Mouse (Mus musculus): ENCODE results near the gene Olfr736. TPM values are rescaled to one million over a fixed set of nuclear protein-coding genes. Genes with fewer than 3 reads are reported as not detected.

Olfr736 gene
- not detected in 2 replicates for total RNA-seq (2015; ENCODE audit: low replicate concordance)
- not detected in 2 replicates for total RNA-seq (2017; ENCODE audit: low replicate concordance)

DNA sequence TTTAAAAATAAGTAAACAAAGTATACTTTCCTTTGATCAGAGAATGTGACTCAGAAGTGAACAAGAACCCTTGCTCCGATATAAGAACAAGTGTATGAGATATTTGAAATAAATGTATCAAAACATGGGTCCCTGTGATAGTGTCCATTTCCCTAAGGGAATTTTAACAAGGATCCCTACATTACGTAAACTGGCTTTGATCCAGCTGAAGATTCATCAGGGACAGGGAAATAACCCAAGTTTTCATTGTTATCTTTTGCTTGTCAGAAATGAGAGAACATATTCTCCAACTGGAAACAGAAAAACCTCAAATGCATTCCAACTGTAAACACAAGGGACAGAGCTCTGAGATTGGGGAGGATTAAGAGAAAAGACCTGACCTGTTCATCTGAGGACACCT, at the start of gene Olfr736:
Olfr736 (plus strand) TSS at position 301 of the 400 bp plus-strand sequence.
- ATAC-seq (replicated peaks; ENCODE audit: low FRiP score, poor library complexity, severe bottlenecking): no peak

GRCm38 (mm10) chr14:50348796-50349195, 32.2 kb upstream of the Olfr736 start, which contains the start of gene Olfr735:
TSS of gene Olfr735 (minus strand) at chr14:50348872.
- ATAC-seq (replicated peaks; ENCODE audit: low FRiP score, poor library complexity, severe bottlenecking): no peak

DNA sequence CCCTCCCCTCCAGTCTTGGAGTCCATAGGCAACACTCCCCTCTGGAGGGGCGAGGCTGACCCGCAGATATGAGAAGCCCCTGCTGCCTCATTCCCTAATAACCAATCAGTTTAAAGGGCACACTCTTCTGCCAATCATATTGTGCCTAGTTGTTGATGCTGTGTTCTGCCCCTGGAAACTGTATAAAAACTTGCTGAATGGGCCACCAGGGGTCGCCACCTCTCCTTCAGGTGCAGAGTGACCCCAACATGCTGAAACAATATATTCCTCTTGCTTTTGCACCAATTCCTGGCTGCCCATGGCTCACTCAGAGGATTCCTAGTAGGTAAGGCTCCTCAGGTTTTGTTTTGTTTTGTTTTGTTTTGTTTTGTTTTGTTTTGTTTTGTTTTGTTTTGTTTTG, 28.5 kb upstream of the Olfr736 start:
- no peak for ATAC-seq (replicated peaks; ENCODE audit: low FRiP score, poor library complexity, severe bottlenecking)

DNA sequence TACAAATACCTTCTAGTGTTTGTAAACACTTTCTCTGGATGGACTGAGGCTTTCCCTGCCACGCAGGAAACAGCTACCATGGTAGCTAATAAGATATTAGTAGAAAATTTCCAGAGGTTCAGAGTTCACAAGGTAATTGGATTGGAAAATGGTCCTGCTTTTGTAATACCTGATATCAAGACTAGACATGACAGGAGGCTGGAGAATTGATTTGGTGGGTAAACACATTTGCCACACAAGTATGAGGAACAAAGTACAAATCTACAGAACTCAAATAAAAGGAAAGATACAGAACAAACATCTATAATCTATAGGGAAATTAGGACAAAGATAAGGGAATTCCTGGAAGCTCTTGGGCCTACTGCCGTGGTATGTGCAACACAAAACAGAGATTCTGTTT, 24.2 kb upstream of the Olfr736 start:
- no peak for ATAC-seq (replicated peaks; ENCODE audit: low FRiP score, poor library complexity, severe bottlenecking)

DNA sequence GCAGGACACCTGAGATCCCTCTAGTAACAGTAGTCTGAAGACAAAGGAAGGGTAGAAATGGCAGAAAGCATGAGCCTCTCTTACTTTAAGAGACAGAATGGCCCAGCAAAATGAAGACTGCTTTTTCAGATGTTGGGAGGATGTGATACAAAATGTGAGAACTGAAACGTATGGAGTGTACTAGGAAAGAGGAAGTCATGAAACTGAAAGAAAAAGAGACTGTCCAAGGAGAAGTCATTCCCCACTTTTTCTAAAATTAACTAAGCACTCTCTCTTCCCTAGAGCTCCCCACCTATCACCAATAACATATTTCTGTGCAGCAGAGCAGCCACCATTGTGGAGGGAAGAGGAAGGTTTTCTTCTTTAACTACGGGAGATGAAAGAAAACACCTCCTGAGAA, 23.4 kb upstream of the Olfr736 start, which contains the start of gene Tlr11:
Tlr11 (plus strand) TSS at position 322 of the 400 bp plus-strand sequence.
- no peak for ATAC-seq (replicated peaks; ENCODE audit: low FRiP score, poor library complexity, severe bottlenecking)

DNA sequence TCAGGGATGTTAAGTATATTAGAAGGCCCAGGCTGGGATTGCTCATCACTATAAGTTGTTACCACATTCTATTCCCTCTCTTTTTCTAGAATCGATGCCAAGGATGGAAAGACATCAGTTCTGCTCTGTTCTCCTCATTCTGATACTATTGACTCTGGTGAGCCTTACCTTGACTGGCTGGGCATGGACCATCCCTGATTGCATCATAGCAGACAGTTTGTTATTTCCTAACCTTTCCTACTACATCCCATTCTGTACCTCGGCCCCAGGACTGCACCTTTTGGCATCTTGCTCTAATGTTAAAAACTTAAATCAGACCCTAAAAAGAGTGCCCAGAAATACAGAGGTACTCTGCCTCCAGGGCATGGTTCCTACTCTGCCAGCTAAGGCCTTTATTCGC, 20.5 kb upstream of the Olfr736 start:
- no peak for ATAC-seq (replicated peaks; ENCODE audit: low FRiP score, poor library complexity, severe bottlenecking)

- ATAC-seq (replicated peaks; ENCODE audit: low FRiP score, poor library complexity, severe bottlenecking): no peak
These were observed 17.4 kb upstream of the Olfr736 start for GRCm38 (mm10) chr14:50363561-50363960.

GRCm38 (mm10) chr14:50407268-50407667, 26.3 kb downstream of the Olfr736 start, which contains the start of gene Olfr738:
TSS of gene Olfr738 (plus strand) at chr14:50407568.
- no peak for ATAC-seq (replicated peaks; ENCODE audit: low FRiP score, poor library complexity, severe bottlenecking)

DNA sequence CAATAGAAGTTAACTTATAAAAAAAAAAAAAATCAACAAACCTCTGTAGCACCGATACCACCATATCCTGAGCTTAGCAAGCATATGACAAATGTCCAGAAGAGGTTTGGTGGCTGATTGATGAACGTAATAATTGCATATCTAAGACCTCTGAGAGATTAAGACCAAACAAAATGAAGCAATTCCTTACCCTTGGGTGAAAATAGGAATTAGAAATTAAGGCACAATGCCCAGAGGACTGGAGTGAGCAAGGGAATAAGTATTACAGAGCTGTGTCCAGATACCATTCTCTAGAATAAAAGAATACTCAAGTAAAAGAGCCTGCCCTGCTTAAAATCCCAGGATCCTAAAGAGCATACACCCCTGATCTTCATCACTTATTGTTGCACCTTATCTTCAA, 37.4 kb downstream of the Olfr736 start, which contains the start of gene Olfr739:
Olfr739 (plus strand) TSS at position 301 of the 400 bp plus-strand sequence.
- no peak for ATAC-seq (replicated peaks; ENCODE audit: low FRiP score, poor library complexity, severe bottlenecking)

Other genes with a start within 250 kb of the Olfr736 start
- gene Olfr728, start 238.5 kb upstream of the Olfr736 start, total RNA-seq (2015; ENCODE audit: low replicate concordance): not detected in 2 replicates
- gene Olfr728, start 238.5 kb upstream of the Olfr736 start, total RNA-seq (2017; ENCODE audit: low replicate concordance): not detected in 2 replicates
- gene Olfr729, start 228.3 kb upstream of the Olfr736 start, total RNA-seq (2015; ENCODE audit: low replicate concordance): not detected in 2 replicates
- not detected in 2 replicates for gene Olfr729, start 228.3 kb upstream of the Olfr736 start, total RNA-seq (2017; ENCODE audit: low replicate concordance)
- gene Olfr730, start 193.0 kb upstream of the Olfr736 start, total RNA-seq (2015; ENCODE audit: low replicate concordance): not detected in 2 replicates
- gene Olfr730, start 193.0 kb upstream of the Olfr736 start, total RNA-seq (2017; ENCODE audit: low replicate concordance): not detected in 2 replicates
- not detected in 2 replicates for gene Olfr731, start 139.3 kb upstream of the Olfr736 start, total RNA-seq (2015; ENCODE audit: low replicate concordance)
- not detected in 2 replicates for gene Olfr731, start 139.3 kb upstream of the Olfr736 start, total RNA-seq (2017; ENCODE audit: low replicate concordance)
- not detected in 2 replicates for gene Olfr732, start 97.0 kb upstream of the Olfr736 start, total RNA-seq (2015; ENCODE audit: low replicate concordance)
- not detected in 2 replicates for gene Olfr732, start 97.0 kb upstream of the Olfr736 start, total RNA-seq (2017; ENCODE audit: low replicate concordance)
- gene Olfr733, start 79.6 kb upstream of the Olfr736 start, total RNA-seq (2015; ENCODE audit: low replicate concordance): not detected in 2 replicates
- gene Olfr733, start 79.6 kb upstream of the Olfr736 start, total RNA-seq (2017; ENCODE audit: low replicate concordance): 0.26 TPM in 1 of 2 replicates, not detected in the other
- gene Olfr734, start 54.4 kb upstream of the Olfr736 start, total RNA-seq (2015; ENCODE audit: low replicate concordance): not detected in 2 replicates
- not detected in 2 replicates for gene Olfr734, start 54.4 kb upstream of the Olfr736 start, total RNA-seq (2017; ENCODE audit: low replicate concordance)
- not detected in 2 replicates for gene Olfr735, start 32.3 kb upstream of the Olfr736 start, total RNA-seq (2015; ENCODE audit: low replicate concordance)
- gene Olfr735, start 32.3 kb upstream of the Olfr736 start, total RNA-seq (2017; ENCODE audit: low replicate concordance): not detected in 2 replicates
- gene Tlr11, start 23.2 kb upstream of the Olfr736 start, total RNA-seq (2015; ENCODE audit: low replicate concordance): not detected in 2 replicates
- gene Tlr11, start 23.2 kb upstream of the Olfr736 start, total RNA-seq (2017; ENCODE audit: low replicate concordance): not detected in 2 replicates
- not detected in 2 replicates for gene Olfr738, start 26.4 kb downstream of the Olfr736 start, total RNA-seq (2015; ENCODE audit: low replicate concordance)
- gene Olfr738, start 26.4 kb downstream of the Olfr736 start, total RNA-seq (2017; ENCODE audit: low replicate concordance): not detected in 2 replicates
- gene Olfr739, start 37.5 kb downstream of the Olfr736 start, total RNA-seq (2015; ENCODE audit: low replicate concordance): not detected in 2 replicates
- gene Olfr739, start 37.5 kb downstream of the Olfr736 start, total RNA-seq (2017; ENCODE audit: low replicate concordance): not detected in 2 replicates
- not detected in 2 replicates for gene Olfr740, start 64.4 kb downstream of the Olfr736 start, total RNA-seq (2015; ENCODE audit: low replicate concordance)
- not detected in 2 replicates for gene Olfr740, start 64.4 kb downstream of the Olfr736 start, total RNA-seq (2017; ENCODE audit: low replicate concordance)
- gene Olfr741, start 91.6 kb downstream of the Olfr736 start, total RNA-seq (2015; ENCODE audit: low replicate concordance): not detected in 2 replicates
- gene Olfr741, start 91.6 kb downstream of the Olfr736 start, total RNA-seq (2017; ENCODE audit: low replicate concordance): not detected in 2 replicates
- gene Olfr742, start 122.4 kb downstream of the Olfr736 start, total RNA-seq (2015; ENCODE audit: low replicate concordance): not detected in 2 replicates
- gene Olfr742, start 122.4 kb downstream of the Olfr736 start, total RNA-seq (2017; ENCODE audit: low replicate concordance): not detected in 2 replicates
- gene Olfr743, start 140.7 kb downstream of the Olfr736 start, total RNA-seq (2015; ENCODE audit: low replicate concordance): not detected in 2 replicates
- not detected in 2 replicates for gene Olfr743, start 140.7 kb downstream of the Olfr736 start, total RNA-seq (2017; ENCODE audit: low replicate concordance)
- gene Olfr744, start 233.7 kb downstream of the Olfr736 start, total RNA-seq (2015; ENCODE audit: low replicate concordance): not detected in 2 replicates
- gene Olfr744, start 233.7 kb downstream of the Olfr736 start, total RNA-seq (2017; ENCODE audit: low replicate concordance): not detected in 2 replicates